Mouse (Mus musculus): ENCODE data around the gene Gm3045. TPM values are rescaled to one million over a fixed set of nuclear protein-coding genes. Genes with fewer than 3 reads are reported as not detected.

The Gm3045 gene
- not detected for total RNA-seq (2023)

GRCm38 (mm10) chr13:56426365-56426764, at the start of gene Gm3045:
Gm3045 (plus strand) TSS chr13:56426594.

GRCm38 (mm10) chr13:56438211-56439075, 12.0 kb downstream of the Gm3045 start, which contains the start of gene Slc25a48:
Slc25a48 (plus strand) TSS chr13:56438355.

GRCm38 (mm10) chr13:56482146-56482545, 55.8 kb downstream of the Gm3045 start, which contains the start of gene Il9:
Il9 (minus strand) TSS chr13:56482246.

Other genes with a start within 250 kb of the Gm3045 start
- gene Tifab, start 247.7 kb upstream of the Gm3045 start, total RNA-seq (2023) = 1 to 10 TPM; 1.8 to 3.0 TPM
- not detected for gene Neurog1, start 174.4 kb upstream of the Gm3045 start, total RNA-seq (2023)
- gene Cxcl14, start 130.0 kb upstream of the Gm3045 start, total RNA-seq (2023) = not detected
- gene Slc25a48, start 11.8 kb downstream of the Gm3045 start, total RNA-seq (2023) = not detected
- gene Il9, start 55.7 kb downstream of the Gm3045 start, total RNA-seq (2023) = not detected
- 1 to 10 TPM in 1 of 2 experiments, under 1 TPM in 1; 0.74 to 1.8 TPM for gene Fbxl21, start 95.9 kb downstream of the Gm3045 start, total RNA-seq (2023)
- gene Lect2, start 121.9 kb downstream of the Gm3045 start, total RNA-seq (2023) = not detected
- gene Tgfbi, start 182.9 kb downstream of the Gm3045 start, total RNA-seq (2023) = 1 to 10 TPM; 2.9 TPM